7 mouse cellular contexts compared by ENCODE assay signal in genomic region chr12:8498148-8498571, GRCm38 (mm10). TPM values are rescaled to one million over a fixed set of nuclear protein-coding genes. Genes with fewer than 3 reads are reported as not detected.
DNase-seq lines count a peak whose midpoint lies in the region; ATAC-seq lines count a peak whose summit lies in the region.

No protein-coding gene starts in this region.

- peak overlapping the region; percentile 99 for H3K9ac ChIP-seq in neural tube, embryonic 12.5 days

- H3K4me1 ChIP-seq in neural tube, embryonic 12.5 days, result peaks cover 35% of the 10 kb centered on the region

- intact Hi-C loops in heart, postnatal 36 days (cut with DNase I), result loop anchor here (1.0 kb wide), 1 partner anchor 54 kb away; no protein-coding TSS in a partner anchor

- H3K4me2 ChIP-seq in neural tube, embryonic 12.5 days (replicated peaks), result peak overlapping the region; percentile 90

- 7% methylated on average over 8 of the region's 8 CpGs for WGBS in neural tube, embryonic 12.5 days

- H3K4me3 ChIP-seq in neural tube, embryonic 12.5 days, result peak overlapping the region; percentile 86

- peak; percentile 51 for DNase-seq in right cerebral cortex, postnatal 10 days (ENCODE audit: low spot score in 2 of 2)
- no peak for DNase-seq in right cerebral cortex, adult 2 months (ENCODE audit: low spot score in 2 of 2)
- DNase-seq in cerebellum, postnatal 36 days, result peak; percentile 25 to 28
- peak; percentile 53 to 63 for DNase-seq in heart, postnatal 36 days
- peak; percentile 49 to 51 for DNase-seq in layer of hippocampus, postnatal 36 days
- DNase-seq in thymus, postnatal 25 days, result no peak

- H3K9me3 ChIP-seq in neural tube, embryonic 12.5 days, result no peaks in the 10 kb centered on the region

- H3K27me3 ChIP-seq in neural tube, embryonic 12.5 days (replicated peaks), result no peaks in the 10 kb centered on the region

- no peaks in the 10 kb centered on the region for H3K36me3 ChIP-seq in neural tube, embryonic 12.5 days

- peak overlapping the region; percentile 99; the same call in 1 of the 2 replicates for H3K27ac ChIP-seq in neural tube, embryonic 12.5 days

- no peak for ATAC-seq in neural tube, embryonic 12.5 days (ENCODE audit: low FRiP score, low read depth)

RNA-seq across cellular contexts. Expression of gene Rhob, which starts 1.6 kb away (rescaled TPM):
- 100 to 1,000 TPM; 145 to 186 TPM for total RNA-seq in heart, postnatal 36 days (2021)
- total RNA-seq in layer of hippocampus, postnatal 36 days (2021), result 100 to 1,000 TPM; 354 to 385 TPM
- polyA plus RNA-seq in neural tube, embryonic 12.5 days (2016; fragmentation: Nextera tagmentation; extraction: Ambion mirVana), result 92.0 and 92.6 TPM in 2 replicates

Comparison
In these comparisons a context has a peak if more than half of its experiments do, and no peak if none do; other contexts are left out.
1. DNase-seq: peak in right cerebral cortex, postnatal 10 days (2 of 2), cerebellum, postnatal 36 days (2 of 2), heart, postnatal 36 days (2 of 2) and layer of hippocampus, postnatal 36 days (2 of 2); none in right cerebral cortex, adult 2 months (0 of 2) and thymus, postnatal 25 days (single experiment).